In the genomic region with DNA sequence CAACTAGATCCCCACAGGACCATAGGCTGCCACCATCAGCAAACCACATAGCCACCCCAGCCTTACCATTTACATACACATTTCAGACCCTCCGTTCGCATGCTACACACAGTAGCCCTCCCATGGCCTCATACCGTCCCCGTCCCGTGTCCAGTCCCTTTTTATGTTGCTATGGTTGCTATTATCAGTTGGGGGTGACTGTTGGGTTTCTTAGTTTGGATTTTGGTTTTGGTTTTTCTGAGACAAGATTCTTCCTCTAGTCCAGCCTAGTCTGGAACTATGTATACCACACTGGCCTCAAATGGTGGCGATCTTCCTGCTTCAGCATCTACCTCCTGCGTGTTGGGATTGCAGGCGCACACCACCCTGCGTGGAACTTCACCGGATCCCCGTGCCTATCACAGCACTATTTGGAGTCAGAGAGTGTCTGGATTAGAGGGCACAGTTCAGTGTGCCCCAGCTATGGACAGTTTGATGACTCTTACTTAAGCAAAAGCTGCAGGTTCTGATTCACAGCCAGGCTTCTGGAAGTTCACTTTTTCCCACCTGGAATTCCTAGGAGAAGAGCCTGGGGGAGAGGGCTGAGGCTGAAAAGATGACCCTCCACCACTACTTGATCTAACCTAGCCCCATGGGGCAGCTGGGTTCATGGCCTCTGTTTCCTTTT, we compare ENCODE assay signal across 10 mouse cellular contexts. TPM values are rescaled to one million over a fixed set of nuclear protein-coding genes. Genes with fewer than 3 reads are reported as not detected.
DNase-seq lines count a peak whose midpoint lies in the region; ATAC-seq and TF ChIP-seq lines count a peak whose summit lies in the region.
"Had no signal": no experiment of that assay in that cellular context is flagged by ENCODE, and none has a peak within 500 bp of the region (broad histone marks: within the 10 kb centered on the region; RNA-seq: fewer than 3 reads in every experiment).

No protein-coding gene starts in this region.

- H3K27ac ChIP-seq in embryonic facial prominence, embryonic 12.5 days: no peak overlapping the region
- no peak overlapping the region for H3K27ac ChIP-seq in embryonic facial prominence, embryonic 10.5 days (replicated peaks)
- H3K27ac ChIP-seq in layer of hippocampus, adult 2 months: peak overlapping the region; percentile 97
- no peak overlapping the region for H3K27ac ChIP-seq in embryonic facial prominence, embryonic 13.5 days
- peak overlapping the region; percentile 39 for H3K27ac ChIP-seq in hindbrain, embryonic 16.5 days (ENCODE audit: low read depth, low read length)

- DNase-seq in embryonic facial prominence, embryonic 10.5 days (ENCODE audit: low spot score): no peak
- DNase-seq in layer of hippocampus, adult 2 months (ENCODE audit: low spot score in 2 of 2): no peak
- no peak for DNase-seq in layer of hippocampus, adult 9-11 months
- DNase-seq in adrenal gland, postnatal 14 days: no peak
- DNase-seq: thymus, postnatal 14 days had no signal

- H3K4me3 ChIP-seq in embryonic facial prominence, embryonic 12.5 days: peak overlapping the region; percentile 13; the same call in 1 of the 2 replicates
- H3K4me3 ChIP-seq in embryonic facial prominence, embryonic 10.5 days: no peak overlapping the region
- H3K4me3 ChIP-seq in layer of hippocampus, adult 2 months: no peak overlapping the region; the same call in 1 of the 2 replicates
- H3K4me3 ChIP-seq in embryonic facial prominence, embryonic 13.5 days: peak overlapping the region; percentile 22
- H3K4me3 ChIP-seq in hindbrain, embryonic 16.5 days (ENCODE audit: low read length): no peak overlapping the region

- no peak for ATAC-seq in embryonic facial prominence, embryonic 12.5 days (ENCODE audit: insufficient number of reproducible peaks, insufficient read depth, low FRiP score, low TSS enrichment)
- no peak for ATAC-seq in embryonic facial prominence, embryonic 13.5 days (ENCODE audit: insufficient number of reproducible peaks, insufficient read depth, low FRiP score, low TSS enrichment, low read depth)
- no peak for ATAC-seq in hindbrain, embryonic 16.5 days
- no peak for ATAC-seq in erythroid progenitor cell, adult 5-6 weeks (replicated peaks; ENCODE audit: low FRiP score, poor library complexity, severe bottlenecking)
- ATAC-seq: CD4-positive, CD25-positive, alpha-beta regulatory T cell, adult 4 months had no signal

- TF ChIP-seq CTCF in layer of hippocampus, adult 2 months (conservative IDR thresholded peaks at IDR 0.05): no peak

- peaks cover 45% of the 10 kb centered on the region for H3K4me1 ChIP-seq in embryonic facial prominence, embryonic 12.5 days
- H3K4me1 ChIP-seq in embryonic facial prominence, embryonic 10.5 days: peaks cover 13% of the 10 kb centered on the region
- H3K4me1 ChIP-seq in embryonic facial prominence, embryonic 13.5 days: peaks cover 95% of the 10 kb centered on the region
- peaks cover 64% of the 10 kb centered on the region for H3K4me1 ChIP-seq in hindbrain, embryonic 16.5 days (ENCODE audit: control insufficient read depth, insufficient read depth, low read depth, low read length)

- 9% methylated on average over 11 of the region's 11 CpGs for WGBS in embryonic facial prominence, embryonic 12.5 days
- 2% methylated on average over 11 of the region's 11 CpGs for WGBS in embryonic facial prominence, embryonic 10.5 days
- 25% methylated on average over 11 of the region's 11 CpGs for WGBS in embryonic facial prominence, embryonic 13.5 days
- 14% methylated on average over 11 of the region's 11 CpGs for WGBS in hindbrain, embryonic 16.5 days

- no peaks in the 10 kb centered on the region for H3K36me3 ChIP-seq in embryonic facial prominence, embryonic 12.5 days
- H3K36me3 ChIP-seq in embryonic facial prominence, embryonic 10.5 days (replicated peaks): no peaks in the 10 kb centered on the region
- no peaks in the 10 kb centered on the region for H3K36me3 ChIP-seq in embryonic facial prominence, embryonic 13.5 days
- no peaks in the 10 kb centered on the region for H3K36me3 ChIP-seq in hindbrain, embryonic 16.5 days (ENCODE audit: control insufficient read depth, insufficient read depth, low read length)

- H3K4me2 ChIP-seq in embryonic facial prominence, embryonic 12.5 days (replicated peaks): peak overlapping the region; percentile 33; the same call in 1 of the 2 replicates
- peak overlapping the region; percentile 44 for H3K4me2 ChIP-seq in embryonic facial prominence, embryonic 13.5 days
- H3K4me2 ChIP-seq in hindbrain, embryonic 16.5 days (ENCODE audit: low read length): peak overlapping the region; percentile 39

- peaks cover 96% of the 10 kb centered on the region for H3K27me3 ChIP-seq in embryonic facial prominence, embryonic 12.5 days
- peaks cover 100% of the 10 kb centered on the region for H3K27me3 ChIP-seq in embryonic facial prominence, embryonic 10.5 days (replicated peaks; ENCODE audit: low read depth, poor library complexity, severe bottlenecking)
- H3K27me3 ChIP-seq in embryonic facial prominence, embryonic 13.5 days: peaks cover 98% of the 10 kb centered on the region
- H3K27me3 ChIP-seq in hindbrain, embryonic 16.5 days (replicated peaks; ENCODE audit: control insufficient read depth, insufficient read depth, low read length): peaks cover 35% of the 10 kb centered on the region

- H3K9me3 ChIP-seq in embryonic facial prominence, embryonic 12.5 days: no peaks in the 10 kb centered on the region
- H3K9me3 ChIP-seq in embryonic facial prominence, embryonic 10.5 days: no peaks in the 10 kb centered on the region
- H3K9me3 ChIP-seq in embryonic facial prominence, embryonic 13.5 days: no peaks in the 10 kb centered on the region
- no peaks in the 10 kb centered on the region for H3K9me3 ChIP-seq in hindbrain, embryonic 16.5 days (ENCODE audit: control insufficient read depth, low read length)

- H3K9ac ChIP-seq in embryonic facial prominence, embryonic 12.5 days: no peak overlapping the region
- H3K9ac ChIP-seq in embryonic facial prominence, embryonic 13.5 days: peak overlapping the region; percentile 51
- peak overlapping the region; percentile 13 for H3K9ac ChIP-seq in hindbrain, embryonic 16.5 days (ENCODE audit: low read depth, low read length)

RNA-seq across cellular contexts. Expression of gene Nfix, which starts 13.2 kb away (rescaled TPM):
- 18.4 and 21.2 TPM in 2 replicates for polyA plus RNA-seq in embryonic facial prominence, embryonic 12.5 days (2016; fragmentation: Nextera tagmentation; extraction: Ambion mirVana)
- 0.29 and 0.77 TPM in 2 replicates for polyA plus RNA-seq in embryonic facial prominence, embryonic 10.5 days (2016; fragmentation: Nextera tagmentation; extraction: Ambion mirVana)
- total RNA-seq in layer of hippocampus, adult 2 months (2021): 100 to 1,000 TPM; 408 to 482 TPM
- 37.0 and 42.9 TPM in 2 replicates for polyA plus RNA-seq in embryonic facial prominence, embryonic 13.5 days (2015; fragmentation: Nextera tagmentation; extraction: Ambion mirVana)
- 94.3 and 109 TPM in 2 replicates for polyA plus RNA-seq in hindbrain, embryonic 16.5 days (2015; fragmentation: Nextera tagmentation; extraction: Ambion mirVana)
- 53.7 and 76.0 TPM in 2 replicates for total RNA-seq in erythroid progenitor cell, adult 5-6 weeks (2015; ENCODE audit: low replicate concordance)
- total RNA-seq in erythroid progenitor cell, adult 5-6 weeks (2017; ENCODE audit: low replicate concordance): 33.6 and 36.8 TPM in 2 replicates
- total RNA-seq in adrenal gland, postnatal 14 days (2021): 124 and 125 TPM in 2 replicates

RNA-seq across cellular contexts. Expression of gene Dand5, which starts 35.7 kb away (rescaled TPM):
- polyA plus RNA-seq in embryonic facial prominence, embryonic 12.5 days (2016; fragmentation: Nextera tagmentation; extraction: Ambion mirVana): 5.3 and 5.5 TPM in 2 replicates
- polyA plus RNA-seq in embryonic facial prominence, embryonic 10.5 days (2016; fragmentation: Nextera tagmentation; extraction: Ambion mirVana): 2.8 and 3.0 TPM in 2 replicates
- total RNA-seq in layer of hippocampus, adult 2 months (2021): 10 to 100 TPM; 11.9 TPM
- 7.0 TPM in 2 replicates for polyA plus RNA-seq in embryonic facial prominence, embryonic 13.5 days (2015; fragmentation: Nextera tagmentation; extraction: Ambion mirVana)
- polyA plus RNA-seq in hindbrain, embryonic 16.5 days (2015; fragmentation: Nextera tagmentation; extraction: Ambion mirVana): 15.4 and 17.1 TPM in 2 replicates
- total RNA-seq in erythroid progenitor cell, adult 5-6 weeks (2015; ENCODE audit: low replicate concordance): 2.5 and 3.8 TPM in 2 replicates
- total RNA-seq in erythroid progenitor cell, adult 5-6 weeks (2017; ENCODE audit: low replicate concordance): 5.4 and 6.7 TPM in 2 replicates
- total RNA-seq in adrenal gland, postnatal 14 days (2021): 7.1 and 7.4 TPM in 2 replicates

RNA-seq across cellular contexts. Expression of gene Gadd45gip1, which starts 44.4 kb away (rescaled TPM):
- 46.7 and 46.8 TPM in 2 replicates for polyA plus RNA-seq in embryonic facial prominence, embryonic 12.5 days (2016; fragmentation: Nextera tagmentation; extraction: Ambion mirVana)
- 45.2 and 47.3 TPM in 2 replicates for polyA plus RNA-seq in embryonic facial prominence, embryonic 10.5 days (2016; fragmentation: Nextera tagmentation; extraction: Ambion mirVana)
- 10 to 100 TPM; 23.3 to 26.1 TPM for total RNA-seq in layer of hippocampus, adult 2 months (2021)
- 45.6 and 48.2 TPM in 2 replicates for polyA plus RNA-seq in embryonic facial prominence, embryonic 13.5 days (2015; fragmentation: Nextera tagmentation; extraction: Ambion mirVana)
- 40.6 and 40.7 TPM in 2 replicates for polyA plus RNA-seq in hindbrain, embryonic 16.5 days (2015; fragmentation: Nextera tagmentation; extraction: Ambion mirVana)
- total RNA-seq in erythroid progenitor cell, adult 5-6 weeks (2015; ENCODE audit: low replicate concordance): 6.7 and 7.6 TPM in 2 replicates
- 11.3 and 16.4 TPM in 2 replicates for total RNA-seq in erythroid progenitor cell, adult 5-6 weeks (2017; ENCODE audit: low replicate concordance)
- total RNA-seq in adrenal gland, postnatal 14 days (2021): 44.4 and 45.7 TPM in 2 replicates

RNA-seq across cellular contexts. Expression of gene Rad23a, which starts 53.5 kb away (rescaled TPM):
- 96.0 TPM in 2 replicates for polyA plus RNA-seq in embryonic facial prominence, embryonic 12.5 days (2016; fragmentation: Nextera tagmentation; extraction: Ambion mirVana)
- 112 and 122 TPM in 2 replicates for polyA plus RNA-seq in embryonic facial prominence, embryonic 10.5 days (2016; fragmentation: Nextera tagmentation; extraction: Ambion mirVana)
- 10 to 100 TPM; 63.4 to 75.9 TPM for total RNA-seq in layer of hippocampus, adult 2 months (2021)
- polyA plus RNA-seq in embryonic facial prominence, embryonic 13.5 days (2015; fragmentation: Nextera tagmentation; extraction: Ambion mirVana): 97.1 and 100 TPM in 2 replicates
- polyA plus RNA-seq in hindbrain, embryonic 16.5 days (2015; fragmentation: Nextera tagmentation; extraction: Ambion mirVana): 78.2 and 95.4 TPM in 2 replicates
- total RNA-seq in erythroid progenitor cell, adult 5-6 weeks (2015; ENCODE audit: low replicate concordance): 273 and 355 TPM in 2 replicates
- 296 and 306 TPM in 2 replicates for total RNA-seq in erythroid progenitor cell, adult 5-6 weeks (2017; ENCODE audit: low replicate concordance)
- 108 TPM in 2 replicates for total RNA-seq in adrenal gland, postnatal 14 days (2021)

RNA-seq across cellular contexts. Expression of gene Calr, which starts 59.8 kb away (rescaled TPM):
- polyA plus RNA-seq in embryonic facial prominence, embryonic 12.5 days (2016; fragmentation: Nextera tagmentation; extraction: Ambion mirVana): 919 and 944 TPM in 2 replicates
- 758 and 801 TPM in 2 replicates for polyA plus RNA-seq in embryonic facial prominence, embryonic 10.5 days (2016; fragmentation: Nextera tagmentation; extraction: Ambion mirVana)
- total RNA-seq in layer of hippocampus, adult 2 months (2021): 100 to 1,000 TPM; 457 to 504 TPM
- 959 and 1,012 TPM in 2 replicates for polyA plus RNA-seq in embryonic facial prominence, embryonic 13.5 days (2015; fragmentation: Nextera tagmentation; extraction: Ambion mirVana)
- polyA plus RNA-seq in hindbrain, embryonic 16.5 days (2015; fragmentation: Nextera tagmentation; extraction: Ambion mirVana): 743 and 792 TPM in 2 replicates
- 261 and 337 TPM in 2 replicates for total RNA-seq in erythroid progenitor cell, adult 5-6 weeks (2015; ENCODE audit: low replicate concordance)
- total RNA-seq in erythroid progenitor cell, adult 5-6 weeks (2017; ENCODE audit: low replicate concordance): 660 and 677 TPM in 2 replicates
- total RNA-seq in adrenal gland, postnatal 14 days (2021): 521 and 554 TPM in 2 replicates

Comparison
In these comparisons a context has a peak if more than half of its experiments do, and no peak if none do; other contexts are left out.
1. H3K4me3 ChIP-seq: peak in embryonic facial prominence, embryonic 12.5 days (single experiment) and embryonic facial prominence, embryonic 13.5 days (single experiment); none in embryonic facial prominence, embryonic 10.5 days (single experiment), layer of hippocampus, adult 2 months (single experiment) and hindbrain, embryonic 16.5 days (single experiment).
2. RNA of gene Nfix, which starts 13.2 kb away (polyA plus RNA-seq): 94.3 to 109 TPM in hindbrain, embryonic 16.5 days, 37.0 to 42.9 TPM in embryonic facial prominence, embryonic 13.5 days and 18.4 to 21.2 TPM in embryonic facial prominence, embryonic 12.5 days; 0.29 to 0.77 TPM in embryonic facial prominence, embryonic 10.5 days; every median in the first group is over 10 times any median in the second.
3. H3K27ac ChIP-seq: peak in layer of hippocampus, adult 2 months (single experiment) and hindbrain, embryonic 16.5 days (single experiment); none in embryonic facial prominence, embryonic 12.5 days (single experiment), embryonic facial prominence, embryonic 10.5 days (single experiment) and embryonic facial prominence, embryonic 13.5 days (single experiment).
4. Peak in every context shown above with its lines, with median percentiles within 50 percentile points of each other: H3K4me2 ChIP-seq.